Mouse (Mus musculus) stomach, embryonic 16.5 days (tissue): Measurements from ENCODE around the gene Haghl. TPM values are rescaled to one million over a fixed set of nuclear protein-coding genes. Genes with fewer than 3 reads are reported as not detected.
"Not testable (repeated sequence)": the region's sequence is repeated elsewhere in the genome, so short reads cannot be mapped to it uniquely, and the experiment has no call there.

Source experiments
- ATAC-seq: fragments of 200-750 bp; cut with Nextera tagmentation; 2 replicates; pipeline ENCODE4 v1.8.0; 2017; ENCODE audit warnings: moderate number of reproducible peaks, moderate TSS enrichment; ENCODE audit not compliant: insufficient read depth, low FRiP score
- H3K27ac ChIP-seq: fragments of 300-500 bp; sonication (generic); 2 replicates; pipeline ENCODE4 v1.5.1; 2014; ENCODE audit warnings: low read length
- H3K27me3 ChIP-seq: fragments of 300-500 bp; sonication (generic); 2 replicates; pipeline ENCODE4 v1.6.1; 2014; ENCODE audit warnings: low read length, control low read depth, mixed read lengths; ENCODE audit not compliant: control insufficient read depth, insufficient read depth
- H3K36me3 ChIP-seq: fragments of 300-500 bp; sonication (generic); 2 replicates; pipeline ENCODE4 v1.6.1; 2014; ENCODE audit warnings: low read length; ENCODE audit not compliant: control insufficient read depth, insufficient read depth
- H3K4me1 ChIP-seq: fragments of 300-500 bp; sonication (generic); 2 replicates; pipeline ENCODE4 v1.6.1; 2014; ENCODE audit warnings: low read length, control low read depth, mixed read lengths; ENCODE audit not compliant: control insufficient read depth, insufficient read depth
- H3K4me2 ChIP-seq: fragments of 300-500 bp; sonication (generic); 2 replicates; pipeline ENCODE4 v1.6.1; 2014; ENCODE audit warnings: low read depth, low read length, mixed read lengths
- H3K4me3 ChIP-seq: fragments of 300-500 bp; sonication (generic); replicated peaks from 2 replicates; pipeline ENCODE4 v1.5.1; 2014; ENCODE audit warnings: mild to moderate bottlenecking, low read length
- H3K9ac ChIP-seq: fragments of 300-500 bp; sonication (generic); 2 replicates; pipeline ENCODE4 v1.6.1; 2014; ENCODE audit warnings: low read length
- H3K9me3 ChIP-seq: fragments of 300-500 bp; sonication (generic); replicated peaks from 2 replicates; pipeline ENCODE4 v1.6.1; 2016; ENCODE audit warnings: low read length, control low read depth; ENCODE audit not compliant: control insufficient read depth
- WGBS: fragments of 180-500 bp; shearing (Covaris S2); extraction: QIAGEN DNeasy Blood & Tissue Kit; methylation state at CpG from one replicate; pipeline ENCODE4 v1.1.7; 2014; 5-methylcytosine and 5-hydroxymethylcytosine counted together
- microRNA-seq: library from miRNA; unstranded; fragments of <30 nt; microRNA quantifications from one replicate; pipeline ENCODE4, GENCODE M21; 2016
- polyA plus RNA-seq: library from polyadenylated mRNA; unstranded; fragments of >200 nt; fragmentation: Nextera tagmentation; extraction: Ambion mirVana; gene quantifications from 2 replicates; pipeline ENCODE4 v1.2.1, GENCODE M21; 2015

Gene Haghl
- polyA plus RNA-seq, 1 experiment from 2014 or later, result 54.2 TPM

DNA sequence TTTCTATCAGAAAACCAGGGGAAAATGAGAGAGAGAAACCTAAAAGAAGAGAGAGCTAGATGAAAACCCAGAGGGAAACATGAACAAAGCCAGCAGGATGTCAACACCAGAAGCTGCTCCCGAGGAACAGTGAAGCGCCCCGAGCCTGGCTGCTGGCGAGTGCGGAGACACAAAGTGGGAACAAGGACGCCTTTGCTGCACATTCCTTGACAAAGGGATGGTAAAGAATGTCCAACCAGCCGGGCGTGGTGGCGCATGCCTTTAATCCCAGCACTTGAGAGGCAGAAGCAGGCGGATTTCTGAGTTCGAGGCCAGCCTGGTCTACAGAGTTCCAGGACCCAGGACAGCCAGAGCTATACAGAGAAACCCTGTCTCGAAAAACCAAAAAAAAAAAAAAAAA lies 44.0 kb downstream of the Haghl start:
- WGBS, result 74% methylated on average over 12 of the region's 12 CpGs
- not testable (repeated sequence) for H3K4me2 ChIP-seq, H3K9ac ChIP-seq, H3K9me3 ChIP-seq, H3K4me3 ChIP-seq, H3K27ac ChIP-seq, H3K4me1 ChIP-seq, ATAC-seq, H3K36me3 ChIP-seq, H3K27me3 ChIP-seq

DNA sequence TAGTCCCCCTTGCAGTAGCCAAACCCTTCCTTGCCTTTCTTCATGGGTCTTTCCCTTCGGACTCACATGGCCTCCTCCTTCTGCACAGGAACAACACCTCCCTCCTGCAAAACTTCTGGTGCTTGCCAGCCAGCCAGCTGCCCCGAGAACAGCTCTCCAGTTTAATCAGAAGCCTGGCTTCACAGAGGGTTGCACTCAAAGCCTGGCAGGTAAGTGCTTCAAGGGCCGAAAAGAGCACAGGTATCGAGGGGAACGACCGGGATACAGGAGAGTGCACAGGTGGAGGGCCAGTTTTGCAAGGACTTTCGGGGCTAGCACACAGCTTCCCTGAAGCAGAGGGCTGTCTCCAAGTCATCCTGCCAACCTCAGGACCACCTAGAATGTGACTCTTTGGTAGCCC lies 46.6 kb downstream of the Haghl start:
- Histone ChIP-seq H3K4me3 (no peak overlapping the region), H3K27ac (no peak overlapping the region), H3K27me3 (no peaks in the 10 kb centered on the region), H3K36me3 (no peaks in the 10 kb centered on the region), H3K9ac (no peak overlapping the region), H3K9me3 (no peaks in the 10 kb centered on the region), H3K4me1 (no peaks in the 10 kb centered on the region), H3K4me2 (no peak overlapping the region)
- ATAC-seq, result no peak
- WGBS, result 78% methylated on average over 7 of the region's 7 CpGs

DNA sequence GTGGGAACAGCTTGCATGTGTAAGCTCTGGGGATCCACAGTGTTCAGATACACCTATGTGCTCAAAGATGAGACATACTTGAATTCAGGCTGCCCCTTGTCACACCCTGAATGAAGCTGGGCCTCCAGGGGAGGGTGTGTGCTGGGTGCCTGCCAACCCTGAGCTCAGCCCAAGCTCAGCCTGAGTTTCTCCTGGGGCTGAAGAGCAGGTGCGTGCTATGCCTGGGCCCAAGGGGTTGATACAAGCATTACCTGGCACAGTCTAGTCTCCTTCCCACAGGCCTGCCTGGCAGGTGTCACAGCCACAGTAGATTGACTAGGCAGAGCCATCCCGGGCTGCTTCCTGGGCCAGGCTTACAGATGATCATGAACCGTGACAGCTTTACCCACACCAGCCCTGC lies 49.7 kb downstream of the Haghl start, which contains the start of gene Mslnl:
Gene Mslnl, plus strand, starts transcription at position 298 of the 400 bp plus-strand sequence.
- ATAC-seq, result peak; percentile 30; the same call in 1 of the 2 replicates
- 74% methylated on average over 3 of the region's 3 CpGs for WGBS
- Histone ChIP-seq H3K4me2 (no peak within 1 kb of the TSS), H3K36me3 (no peaks in the 10 kb centered on the region), H3K27ac (no peak within 1 kb of the TSS), H3K4me1 (no peaks in the 10 kb centered on the region), H3K27me3 (no peaks in the 10 kb centered on the region), H3K4me3 (no peak within 1 kb of the TSS), H3K9me3 (no peaks in the 10 kb centered on the region), H3K9ac (no peak within 1 kb of the TSS)

DNA sequence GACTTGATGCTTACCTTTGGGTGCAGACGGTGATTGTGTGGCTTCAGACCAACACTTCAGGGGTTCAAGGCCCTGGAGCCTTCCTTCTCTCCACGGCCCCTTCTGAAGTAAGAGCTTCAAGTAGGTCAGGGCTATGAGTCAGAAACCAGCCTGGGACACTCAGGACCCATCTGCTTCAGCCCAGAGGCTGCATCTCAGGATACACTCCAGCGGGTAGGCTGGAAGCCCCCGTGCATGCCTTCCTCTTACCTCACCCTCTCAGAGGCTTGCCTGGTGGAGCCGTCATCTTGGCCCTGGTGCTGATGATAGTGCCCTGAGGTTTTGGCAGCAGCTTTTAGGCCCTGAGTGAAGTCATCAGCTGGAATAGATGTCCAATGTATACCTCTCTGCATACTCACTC lies 50.2 kb downstream of the Haghl start:
- Histone ChIP-seq H3K4me3 (no peak overlapping the region), H3K4me1 (no peaks in the 10 kb centered on the region), H3K9me3 (no peaks in the 10 kb centered on the region), H3K27me3 (no peaks in the 10 kb centered on the region), H3K36me3 (no peaks in the 10 kb centered on the region), H3K27ac (no peak overlapping the region), H3K9ac (no peak overlapping the region), H3K4me2 (no peak overlapping the region)
- ATAC-seq, result no peak
- 78% methylated on average over 5 of the region's 5 CpGs for WGBS

DNA sequence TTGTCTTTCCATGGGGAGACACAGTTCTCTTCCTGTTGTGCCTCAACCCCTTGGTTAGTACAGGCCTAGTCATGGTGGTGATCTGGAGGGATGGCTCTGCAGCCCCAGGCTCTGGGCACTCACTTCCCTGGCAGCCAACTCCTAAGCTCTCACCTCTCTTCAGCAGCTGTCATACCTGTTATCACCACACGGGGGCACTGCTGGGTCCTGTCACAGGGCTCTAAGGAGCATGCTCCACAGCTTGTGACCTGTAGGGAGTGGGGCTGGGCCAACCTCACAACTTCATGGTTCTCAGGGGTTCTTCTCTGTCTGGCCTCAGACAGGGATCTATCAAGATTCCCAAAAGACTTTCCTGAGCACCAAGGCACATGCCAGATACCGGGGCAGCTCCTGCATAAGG lies 53.4 kb downstream of the Haghl start:
- Histone ChIP-seq H3K27ac (no peak overlapping the region), H3K4me2 (no peak overlapping the region), H3K36me3 (no peaks in the 10 kb centered on the region), H3K4me1 (peaks cover 10% of the 10 kb centered on the region), H3K9me3 (no peaks in the 10 kb centered on the region), H3K27me3 (no peaks in the 10 kb centered on the region), H3K9ac (no peak overlapping the region), H3K4me3 (no peak overlapping the region)
- 17% methylated on average over 2 of the region's 2 CpGs for WGBS
- ATAC-seq, result no peak

Small RNAs within 50 kb of the gene (microRNA-seq; reads per million reads assigned to microRNA genes)
- gene Gm25083 (not detected), gene Mir3082 (not detected), gene Mir6966 (not detected)

Other genes starting within 250 kb of the Haghl start
- 3.0 and 3.3 TPM in 2 replicates for gene Sox8, start 215.0 kb downstream of the Haghl start, polyA plus RNA-seq
- gene Lmf1, start 206.6 kb downstream of the Haghl start, polyA plus RNA-seq, result 27.0 and 28.9 TPM in 2 replicates
- gene Gng13, start 68.5 kb downstream of the Haghl start, polyA plus RNA-seq, result 0.85 and 1.0 TPM in 2 replicates
- gene Chtf18, start 58.3 kb downstream of the Haghl start, polyA plus RNA-seq, result 22.9 and 25.1 TPM in 2 replicates
- gene Rpusd1, start 58.0 kb downstream of the Haghl start, polyA plus RNA-seq, result 17.5 and 18.9 TPM in 2 replicates
- gene Mslnl, start 49.6 kb downstream of the Haghl start, polyA plus RNA-seq, result 0.05 and 0.14 TPM in 2 replicates
- 77.0 and 104 TPM in 2 replicates for gene Msln, start 31.3 kb downstream of the Haghl start, polyA plus RNA-seq
- gene Narfl, start 11.9 kb downstream of the Haghl start, polyA plus RNA-seq, result 28.3 and 28.6 TPM in 2 replicates
- gene Ccdc78, start 907 bp upstream of the Haghl start, polyA plus RNA-seq, result 0.12 TPM in 1 of 2 replicates, not detected in the other
- gene Fam173a, start 7.2 kb upstream of the Haghl start, polyA plus RNA-seq, result 96.9 and 102 TPM in 2 replicates
- gene AC134908.4, start 10.0 kb upstream of the Haghl start, polyA plus RNA-seq, result 1.2 TPM in 1 of 2 replicates, not detected in the other
- gene Metrn, start 11.5 kb upstream of the Haghl start, polyA plus RNA-seq, result 25.4 and 28.0 TPM in 2 replicates
- 2.6 and 2.8 TPM in 2 replicates for gene Fbxl16, start 23.4 kb upstream of the Haghl start, polyA plus RNA-seq
- 24.7 and 28.6 TPM in 2 replicates for gene Wdr24, start 38.0 kb upstream of the Haghl start, polyA plus RNA-seq
- 56.7 and 58.1 TPM in 2 replicates for gene Jmjd8, start 43.2 kb upstream of the Haghl start, polyA plus RNA-seq
- gene Stub1, start 47.7 kb upstream of the Haghl start, polyA plus RNA-seq, result 312 and 314 TPM in 2 replicates
- gene Rhbdl1, start 51.6 kb upstream of the Haghl start, polyA plus RNA-seq, result 2.5 and 2.8 TPM in 2 replicates
- gene Gm20683, start 56.1 kb upstream of the Haghl start, polyA plus RNA-seq, result 2.7 and 3.4 TPM in 2 replicates
- 22.4 and 23.5 TPM in 2 replicates for gene Rhot2, start 59.2 kb upstream of the Haghl start, polyA plus RNA-seq
- gene Wdr90, start 75.8 kb upstream of the Haghl start, polyA plus RNA-seq, result 20.9 and 22.1 TPM in 2 replicates
- 41.5 and 49.4 TPM in 2 replicates for gene Mcrip2, start 83.1 kb upstream of the Haghl start, polyA plus RNA-seq
- gene Mettl26, start 89.4 kb upstream of the Haghl start, polyA plus RNA-seq, result 57.1 and 63.8 TPM in 2 replicates
- 0.42 and 0.56 TPM in 2 replicates for gene Wfikkn1, start 95.2 kb upstream of the Haghl start, polyA plus RNA-seq
- gene Rab40c, start 134.1 kb upstream of the Haghl start, polyA plus RNA-seq, result 26.3 and 27.7 TPM in 2 replicates
- gene Pigq, start 159.3 kb upstream of the Haghl start, polyA plus RNA-seq, result 57.2 and 62.0 TPM in 2 replicates
- 0.12 and 0.66 TPM in 2 replicates for gene Nhlrc4, start 159.3 kb upstream of the Haghl start, polyA plus RNA-seq
- gene A930017K11Rik, start 166.9 kb upstream of the Haghl start, polyA plus RNA-seq, result 0.11 and 0.31 TPM in 2 replicates
- gene Capn15, start 200.1 kb upstream of the Haghl start, polyA plus RNA-seq, result 21.6 and 23.3 TPM in 2 replicates